Mouse (Mus musculus) spleen, postnatal 14 days (tissue): ENCODE data around the gene Tns1.
A peak's percentile ranks its signal among the peaks of the same experiment; 100 is the strongest.

Experiments
- DNase-seq, 2 experiments: peaks; one replicate each; pipeline ENCODE4 v3.0.0; 2021 to 2022; ENCODE audit warnings: low spot score in 2 of 2

Gene Tns1

GRCm38 (mm10) chr1:74091611-74092224 is 32.5 kb downstream of the Tns1 start:
- DNase-seq = no peak

DNA sequence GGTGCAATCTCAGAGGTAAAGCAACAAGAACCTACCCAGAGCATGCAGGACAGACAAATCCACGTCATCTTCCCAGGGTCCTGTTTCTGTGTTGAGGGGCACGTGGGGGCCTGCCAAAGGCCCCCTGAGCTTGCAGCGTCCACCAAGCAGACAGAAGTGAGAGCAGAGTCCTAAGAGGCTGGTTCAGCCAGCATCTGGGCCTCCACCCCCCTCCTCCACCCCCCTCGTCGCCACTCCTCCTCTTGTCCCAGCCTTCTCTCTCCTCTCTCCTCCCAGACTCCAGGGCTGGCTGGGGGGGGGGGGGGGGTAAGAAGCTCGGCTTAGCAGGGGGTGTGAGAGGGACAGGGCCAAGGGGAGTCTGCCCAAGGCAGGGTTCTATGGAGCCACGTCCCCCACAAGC is 33.1 kb downstream of the Tns1 start:
- no peak for DNase-seq

DNA sequence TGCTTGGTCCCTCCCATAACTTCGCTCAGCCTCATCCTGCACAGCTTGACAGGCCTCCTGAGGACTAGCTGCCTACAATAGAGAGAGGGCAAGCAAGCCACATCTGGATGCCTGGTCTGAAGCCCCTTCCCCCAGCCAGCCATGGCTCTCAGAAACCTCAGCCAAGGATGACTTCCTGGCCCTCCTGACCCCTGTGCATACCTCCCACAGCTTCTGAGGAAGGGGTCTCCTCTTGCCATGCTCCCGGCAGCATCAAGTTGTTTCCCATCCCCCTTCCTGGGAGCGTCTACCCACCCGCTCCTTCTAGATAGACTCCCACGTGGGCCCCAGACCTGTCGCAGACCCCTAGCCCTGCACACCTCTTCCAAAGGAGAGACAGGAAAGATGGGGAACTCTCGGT is 33.9 kb downstream of the Tns1 start:
- no peak for DNase-seq

GRCm38 (mm10) chr1:74088569-74088968 is 35.7 kb downstream of the Tns1 start:
- DNase-seq = no peak

GRCm38 (mm10) chr1:74085566-74085965 is 38.7 kb downstream of the Tns1 start:
- no peak for DNase-seq

DNA sequence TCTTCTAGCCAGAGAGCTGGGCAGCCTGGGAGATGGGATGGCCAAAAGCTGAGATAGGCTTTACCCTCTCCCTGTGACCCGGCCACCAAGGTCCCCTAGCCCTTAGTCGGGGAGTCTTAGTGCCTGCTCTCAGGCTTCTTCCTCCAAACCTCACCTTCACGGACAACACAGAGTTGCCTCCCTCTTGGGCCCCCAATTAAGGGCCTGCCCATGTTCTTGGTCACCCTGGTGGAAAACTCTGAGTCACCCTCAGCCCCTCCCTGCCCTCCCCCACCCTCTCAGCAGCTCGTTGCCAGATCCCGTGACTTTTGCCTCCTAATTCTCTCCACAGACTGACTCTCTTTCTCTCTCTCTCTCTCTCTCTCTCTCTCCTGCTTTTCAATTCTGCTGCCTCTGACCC is 39.5 kb downstream of the Tns1 start:
- no peak for DNase-seq

DNA sequence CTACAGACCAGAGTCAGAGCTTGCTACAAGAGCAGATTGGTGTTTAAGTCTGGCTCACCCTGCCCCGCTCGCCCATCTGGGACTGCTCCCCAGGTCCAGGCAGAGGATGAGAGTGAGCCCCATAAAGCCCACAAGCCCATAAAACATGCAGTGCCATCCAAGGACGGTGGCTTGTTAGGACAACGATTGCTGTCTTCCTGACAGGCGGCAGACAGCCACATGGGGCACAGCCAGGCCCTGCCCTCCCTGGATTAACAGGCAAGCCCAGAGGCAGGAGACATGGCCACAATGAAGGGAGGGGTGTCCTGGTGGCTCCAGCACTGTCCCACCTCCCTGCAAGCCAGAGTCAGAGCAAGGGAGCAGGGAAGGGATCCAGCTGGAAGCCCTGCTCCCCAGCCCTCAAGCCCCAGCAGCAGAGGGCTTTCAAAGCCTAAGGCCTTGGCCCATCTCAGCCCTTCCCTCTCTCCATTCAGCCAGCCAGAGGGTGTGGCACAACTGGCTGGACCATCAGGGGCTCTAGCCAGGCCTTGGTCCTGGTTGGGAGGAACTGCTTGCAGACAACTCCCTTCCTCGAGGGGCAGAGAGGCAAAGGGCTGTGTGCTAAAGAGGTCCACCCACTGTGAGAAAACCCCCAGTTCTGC is 40.1 kb downstream of the Tns1 start:
- DNase-seq = no peak

- peak in 1 of 2 experiments; percentile 35 for DNase-seq
Measured at GRCm38 (mm10) chr1:74082841-74083463, 41.3 kb downstream of the Tns1 start.

DNA sequence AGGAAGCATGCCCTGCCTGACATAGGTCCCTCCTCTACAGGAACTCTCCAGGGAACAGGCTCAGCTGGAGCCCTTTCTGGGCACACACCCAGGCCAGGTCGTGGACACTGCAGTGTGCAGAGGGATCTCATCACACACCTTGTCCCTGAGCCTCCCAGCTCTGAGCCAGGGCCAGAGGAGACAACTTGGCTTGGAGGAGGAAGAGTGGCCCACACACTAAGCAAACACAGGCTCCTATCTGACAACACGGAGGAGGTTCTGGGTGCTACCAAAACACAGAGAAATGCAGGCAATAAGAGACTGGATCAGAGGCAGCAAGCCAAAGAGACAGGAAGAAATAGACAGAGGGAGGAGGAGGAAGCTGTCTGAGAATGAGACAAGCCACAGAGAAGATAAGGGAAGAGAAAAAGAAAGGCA is 42.7 kb downstream of the Tns1 start:
- DNase-seq = no peak

- DNase-seq = peak; percentile 49 to 69
Measured at GRCm38 (mm10) chr1:74077353-74077752, 46.9 kb downstream of the Tns1 start.

DNA sequence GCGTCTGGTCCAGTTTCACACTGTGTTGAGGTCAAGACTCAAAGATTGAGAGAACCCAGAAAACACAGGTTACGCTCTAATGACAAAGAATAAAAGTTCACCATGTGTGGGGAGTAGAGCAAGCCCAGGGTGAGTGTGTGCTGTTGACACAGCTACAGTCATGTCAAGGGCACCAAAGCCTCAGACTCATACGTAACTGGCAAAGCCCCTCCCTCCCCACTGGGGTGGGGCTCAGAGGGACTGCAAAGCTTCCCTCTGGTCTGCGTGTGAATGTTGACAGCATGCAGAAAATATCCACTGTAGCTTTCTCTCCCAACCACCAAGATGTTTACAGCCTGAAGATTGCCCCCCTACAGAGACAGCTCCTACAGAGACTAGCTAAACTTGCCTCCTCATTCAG is 48.0 kb downstream of the Tns1 start:
- DNase-seq = no peak

DNA sequence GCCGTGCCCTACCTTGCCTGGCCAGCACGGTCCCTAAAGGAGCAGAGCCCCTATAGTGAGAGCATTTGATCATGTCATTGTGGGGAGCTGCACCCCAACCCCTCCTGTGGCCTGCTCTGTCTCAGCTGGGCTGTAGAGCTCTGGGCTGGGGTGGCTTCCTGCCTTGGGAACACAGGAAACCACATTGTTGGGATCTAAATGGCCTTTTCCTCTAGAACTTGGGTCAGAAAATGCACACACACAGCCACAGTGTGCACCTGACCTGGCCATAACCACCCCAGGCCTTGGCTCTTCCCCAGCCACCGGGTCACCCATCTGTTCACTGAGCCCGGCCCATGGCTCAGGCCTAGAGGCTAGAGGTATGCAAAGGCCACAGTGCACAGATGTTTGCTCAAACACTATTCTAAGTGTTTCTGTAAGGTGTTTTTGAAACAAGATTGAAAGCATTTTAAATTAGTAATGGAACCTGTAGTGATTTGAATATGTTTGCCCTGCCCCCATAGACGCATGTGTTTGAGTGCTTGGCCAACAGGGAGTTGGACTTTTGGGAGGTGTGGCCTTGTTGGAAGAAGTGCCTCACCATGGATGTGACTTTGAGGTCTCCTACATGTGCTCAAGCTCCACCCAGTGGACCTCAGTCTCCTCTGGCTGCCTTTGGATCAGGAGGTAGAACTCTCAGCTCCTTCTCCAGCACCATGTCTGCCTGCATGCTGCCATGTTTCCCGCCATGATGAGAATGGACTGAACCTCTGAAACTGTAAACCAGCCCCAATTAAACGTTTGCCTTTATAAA is 49.4 kb downstream of the Tns1 start:
- DNase-seq = no peak

DNA sequence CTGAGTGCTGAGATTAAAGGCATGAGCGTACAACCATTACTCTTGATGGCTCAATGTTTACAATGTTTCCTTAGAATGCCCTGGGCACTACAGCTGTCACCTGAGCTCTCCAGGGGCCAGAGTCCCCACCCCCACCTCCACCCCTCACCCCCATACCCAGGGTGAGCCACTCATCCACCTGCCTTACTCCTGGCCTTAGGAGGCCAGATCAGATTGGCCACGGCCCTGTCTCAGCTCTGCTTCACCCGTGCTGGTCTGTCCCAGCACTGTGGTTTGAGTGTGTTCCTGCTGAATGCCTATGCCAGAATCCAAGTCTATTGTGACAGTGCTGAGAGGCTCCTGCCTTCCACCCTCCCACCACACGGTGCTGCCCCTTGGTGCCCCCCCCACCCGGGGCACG is 50.5 kb downstream of the Tns1 start:
- no peak for DNase-seq

GRCm38 (mm10) chr1:74070745-74071144 is 53.5 kb downstream of the Tns1 start:
- no peak for DNase-seq

- no peak for DNase-seq
Measured at GRCm38 (mm10) chr1:74070001-74070551, 54.2 kb downstream of the Tns1 start.

- DNase-seq = no peak
Measured at GRCm38 (mm10) chr1:74069085-74069835, 55.0 kb downstream of the Tns1 start.

- DNase-seq = no peak
Measured at GRCm38 (mm10) chr1:74068366-74069084, 55.7 kb downstream of the Tns1 start.

GRCm38 (mm10) chr1:74067866-74068265 is 56.4 kb downstream of the Tns1 start:
- no peak for DNase-seq

GRCm38 (mm10) chr1:74066576-74066975 is 57.7 kb downstream of the Tns1 start:
- DNase-seq = no peak

DNA sequence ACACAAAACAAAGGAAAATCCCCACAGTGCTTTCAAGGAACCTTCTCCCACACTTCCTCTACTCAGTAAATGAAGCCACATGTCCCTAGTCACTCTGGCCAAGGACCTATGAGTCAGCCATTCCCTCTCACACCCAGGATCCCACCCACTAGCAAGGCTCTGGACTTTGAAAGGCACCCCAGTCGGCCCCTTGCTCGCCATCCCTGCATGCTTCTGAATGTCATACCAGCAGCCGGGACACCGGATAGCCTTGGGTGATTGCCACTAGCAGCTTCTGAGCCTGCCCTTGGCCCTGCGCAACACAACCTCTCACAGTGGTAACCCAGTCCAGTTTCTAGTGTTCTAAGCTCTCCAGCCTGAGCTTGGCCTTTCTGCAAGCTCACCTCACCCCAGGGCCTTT is 58.2 kb downstream of the Tns1 start:
- DNase-seq = no peak

DNA sequence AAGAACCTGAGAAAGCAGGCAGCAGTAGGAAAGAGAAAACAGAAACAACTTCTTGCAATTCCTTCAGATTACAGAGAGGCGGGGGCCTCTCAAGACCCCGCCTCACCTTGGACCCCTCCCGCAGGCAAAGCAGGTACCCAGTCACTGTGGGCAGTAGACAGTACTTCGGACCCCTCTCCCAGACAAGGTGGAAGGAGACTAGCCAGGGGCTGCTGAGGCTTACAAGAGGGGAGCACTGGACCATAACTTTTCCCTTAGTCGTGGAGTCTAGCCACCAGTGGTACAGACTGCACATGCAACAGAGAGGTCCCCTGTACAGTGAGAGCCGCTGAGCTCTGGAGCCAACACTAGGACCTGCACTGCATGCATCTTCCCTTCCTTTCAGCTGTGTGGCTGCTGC is 64.2 kb downstream of the Tns1 start:
- DNase-seq = no peak
